Mouse (Mus musculus): ENCODE results near the gene Rab3il1. TPM values are rescaled to one million over a fixed set of nuclear protein-coding genes. Genes with fewer than 3 reads are reported as not detected.

Gene Rab3il1
- total RNA-seq, 2 experiments from 2014 or later = 9.7 to 10.4 TPM

- TF ChIP-seq CTCF (conservative IDR thresholded peaks at IDR 0.05) = peak; percentile 93
- no peak overlapping the region for H3K27ac ChIP-seq
- no peak overlapping the region for H3K4me3 ChIP-seq
- no peak for DNase-seq (ENCODE audit: low spot score in 2 of 2)
These were observed 1.1 kb upstream of the Rab3il1 start for GRCm38 (mm10) chr19:10000330-10000729.

- DNase-seq (ENCODE audit: low spot score in 2 of 2) = no peak
- Histone ChIP-seq H3K27ac (no peak overlapping the region), H3K4me3 (no peak overlapping the region)
- no peak for TF ChIP-seq CTCF (conservative IDR thresholded peaks at IDR 0.05)
These were observed 2.2 kb downstream of the Rab3il1 start for GRCm38 (mm10) chr19:10003696-10004095.

GRCm38 (mm10) chr19:10011408-10011807 is 9.9 kb downstream of the Rab3il1 start:
- DNase-seq (ENCODE audit: low spot score in 2 of 2) = no peak
- no peak for TF ChIP-seq CTCF (conservative IDR thresholded peaks at IDR 0.05)
- H3K4me3 ChIP-seq = no peak overlapping the region
- no peak overlapping the region for H3K27ac ChIP-seq

GRCm38 (mm10) chr19:10012827-10013278 is 11.4 kb downstream of the Rab3il1 start:
- TF ChIP-seq CTCF (conservative IDR thresholded peaks at IDR 0.05) = no peak
- Histone ChIP-seq H3K27ac (no peak overlapping the region), H3K4me3 (no peak overlapping the region)
- DNase-seq (ENCODE audit: low spot score in 2 of 2) = no peak

GRCm38 (mm10) chr19:10013348-10013747 is 11.9 kb downstream of the Rab3il1 start:
- DNase-seq (ENCODE audit: low spot score in 2 of 2) = no peak
- Histone ChIP-seq H3K4me3 (no peak overlapping the region), H3K27ac (no peak overlapping the region)
- TF ChIP-seq CTCF (conservative IDR thresholded peaks at IDR 0.05) = no peak

GRCm38 (mm10) chr19:10013913-10014312 is 12.4 kb downstream of the Rab3il1 start:
- Histone ChIP-seq H3K27ac (no peak overlapping the region), H3K4me3 (no peak overlapping the region)
- no peak for TF ChIP-seq CTCF (conservative IDR thresholded peaks at IDR 0.05)
- no peak for DNase-seq (ENCODE audit: low spot score in 2 of 2)

GRCm38 (mm10) chr19:10014824-10015223 is 13.4 kb downstream of the Rab3il1 start:
- Histone ChIP-seq H3K4me3 (no peak overlapping the region), H3K27ac (no peak overlapping the region)
- TF ChIP-seq CTCF (conservative IDR thresholded peaks at IDR 0.05) = no peak
- DNase-seq (ENCODE audit: low spot score in 2 of 2) = no peak

- H3K4me3 ChIP-seq = no peak overlapping the region
- H3K27ac ChIP-seq = no peak overlapping the region
- no peak for TF ChIP-seq CTCF (conservative IDR thresholded peaks at IDR 0.05)
- no peak for DNase-seq (ENCODE audit: low spot score in 2 of 2)
These were observed 14.0 kb downstream of the Rab3il1 start for GRCm38 (mm10) chr19:10015442-10015841.

- DNase-seq (ENCODE audit: low spot score in 2 of 2) = no peak
- Histone ChIP-seq H3K4me3 (no peak overlapping the region), H3K27ac (no peak overlapping the region)
- TF ChIP-seq CTCF (conservative IDR thresholded peaks at IDR 0.05) = no peak
These were observed 14.7 kb downstream of the Rab3il1 start for GRCm38 (mm10) chr19:10016151-10016550.

- Histone ChIP-seq H3K27ac (peak overlapping the region; percentile 83; the same call in 1 of the 2 replicates), H3K4me3 (peak overlapping the region; percentile 80)
- no peak; the same call in 1 of the 2 replicates for TF ChIP-seq CTCF (conservative IDR thresholded peaks at IDR 0.05)
- DNase-seq (ENCODE audit: low spot score in 2 of 2) = peak; percentile 79 to 84
These were observed 16.4 kb downstream of the Rab3il1 start for GRCm38 (mm10) chr19:10017637-10018526.

- Histone ChIP-seq H3K4me3 (peak overlapping the region; percentile 80), H3K27ac (peak overlapping the region; percentile 83; the same call in 1 of the 2 replicates)
- no peak for DNase-seq (ENCODE audit: low spot score in 2 of 2)
- TF ChIP-seq CTCF (conservative IDR thresholded peaks at IDR 0.05) = no peak
These were observed 17.0 kb downstream of the Rab3il1 start for GRCm38 (mm10) chr19:10018527-10018818.

GRCm38 (mm10) chr19:10019214-10019760 is 17.8 kb downstream of the Rab3il1 start:
- DNase-seq (ENCODE audit: low spot score in 2 of 2) = no peak
- Histone ChIP-seq H3K4me3 (peak overlapping the region; percentile 80; the same call in 1 of the 2 replicates), H3K27ac (peak overlapping the region; percentile 83; the same call in 1 of the 2 replicates)
- TF ChIP-seq CTCF (conservative IDR thresholded peaks at IDR 0.05) = no peak

GRCm38 (mm10) chr19:10021981-10022380 is 20.5 kb downstream of the Rab3il1 start:
- H3K4me3 ChIP-seq = no peak overlapping the region
- H3K27ac ChIP-seq = no peak overlapping the region
- no peak for TF ChIP-seq CTCF (conservative IDR thresholded peaks at IDR 0.05)
- DNase-seq (ENCODE audit: low spot score in 2 of 2) = no peak
